Mouse (Mus musculus) thymus, adult 2 months (tissue): ENCODE measurements around the gene Prpsap1.

Experiments
- CTCF ChIP-seq: fragments of 200-500 bp; IDR thresholded peaks from 2 replicates; pipeline ENCODE4 v1.5.1; 2012; ENCODE audit warnings: mild to moderate bottlenecking, control low read depth, low read length, moderate library complexity, borderline replicate concordance; ENCODE audit not compliant: control insufficient read depth, poor library complexity, insufficient read depth; ENCODE audit errors: extremely low read depth
- POLR2A ChIP-seq: fragments of 200-500 bp; IDR thresholded peaks from 2 replicates; pipeline ENCODE4 v1.6.1; 2012; ENCODE audit warnings: mild to moderate bottlenecking, low read length, control low read depth, moderate library complexity; ENCODE audit not compliant: control insufficient read depth, poor library complexity, insufficient read depth; ENCODE audit errors: extremely low read depth

- no peak for TF ChIP-seq CTCF
- TF ChIP-seq POLR2A: no peak
These were observed 17.4 kb upstream of the Prpsap1 start for GRCm38 (mm10) chr11:116511301-116511868.
